Mouse (Mus musculus): Measurements from ENCODE around the gene Wfdc12.

GRCm38 (mm10) chr2:164152341-164152740, 38.1 kb downstream of the Wfdc12 start:
- no peak for TF ChIP-seq CTCF (IDR thresholded peaks at IDR 0.05; ENCODE audit: borderline replicate concordance, insufficient read depth, low read depth, low read length)
- no peak for TF ChIP-seq POLR2A (IDR thresholded peaks at IDR 0.05; ENCODE audit: borderline replicate concordance, insufficient read depth, low read length)

Measured in cerebellum, adult 2 months (tissue).